Mouse (Mus musculus) midbrain, embryonic 14.5 days (tissue): ENCODE measurements at regions not wholly inside any gene's neighbourhood (a gene's known extent, or its start where the extent isn't known, plus 50 kb on each side); places are given as distances from the start of the nearest gene placed in this dataset.

Experiments used
- ATAC-seq: fragments of 200-750 bp; cut with Nextera tagmentation; 2 replicates; pipeline ENCODE4 v1.8.0; 2017; ENCODE audit warnings: moderate number of reproducible peaks, moderate library complexity; ENCODE audit not compliant: low FRiP score, low TSS enrichment
- DNase-seq: peaks from one replicate; pipeline ENCODE4 v3.0.0-alpha.2; 2015
- H3K27ac ChIP-seq: fragments of 300-500 bp; sonication (generic); replicated peaks from 2 replicates; pipeline ENCODE4 v1.5.1; 2014; ENCODE audit warnings: mild to moderate bottlenecking, low read depth, low read length, moderate library complexity
- H3K27me3 ChIP-seq: fragments of 300-500 bp; sonication (generic); 2 replicates; pipeline ENCODE4 v1.6.1; 2014; ENCODE audit warnings: low read length, control low read depth, mixed read lengths; ENCODE audit not compliant: control insufficient read depth, insufficient read depth
- H3K36me3 ChIP-seq: fragments of 300-500 bp; sonication (generic); 2 replicates; pipeline ENCODE4 v1.6.1; 2014; ENCODE audit warnings: low read length, control low read depth; ENCODE audit not compliant: control insufficient read depth, insufficient read depth
- H3K4me1 ChIP-seq: fragments of 300-500 bp; sonication (generic); 2 replicates; pipeline ENCODE4 v1.6.1; 2014; ENCODE audit warnings: mild to moderate bottlenecking, antibody characterized with exemption, low read length, control low read depth; ENCODE audit not compliant: control insufficient read depth, insufficient read depth
- H3K4me2 ChIP-seq: fragments of 300-500 bp; sonication (generic); 2 replicates; pipeline ENCODE4 v1.6.1; 2014; ENCODE audit warnings: mild to moderate bottlenecking, low read length, moderate library complexity
- H3K4me3 ChIP-seq: fragments of 300-500 bp; sonication (generic); replicated peaks from 2 replicates; pipeline ENCODE4 v1.5.1; 2014; ENCODE audit warnings: low read depth, low read length
- H3K9ac ChIP-seq: fragments of 300-500 bp; sonication (generic); replicated peaks from 2 replicates; pipeline ENCODE4 v1.6.1; 2014; ENCODE audit warnings: mild to moderate bottlenecking, low read length, moderate library complexity
- H3K9me3 ChIP-seq: fragments of 300-500 bp; sonication (generic); 2 replicates; pipeline ENCODE4 v1.6.1; 2016; ENCODE audit warnings: low read length, control low read depth, mixed read lengths; ENCODE audit not compliant: control insufficient read depth
- WGBS: fragments of 180-500 bp; shearing (Covaris S2); extraction: QIAGEN DNeasy Blood & Tissue Kit; methylation state at CpG from one replicate; pipeline ENCODE4 v1.1.7; 2014; 5-methylcytosine and 5-hydroxymethylcytosine counted together

DNA sequence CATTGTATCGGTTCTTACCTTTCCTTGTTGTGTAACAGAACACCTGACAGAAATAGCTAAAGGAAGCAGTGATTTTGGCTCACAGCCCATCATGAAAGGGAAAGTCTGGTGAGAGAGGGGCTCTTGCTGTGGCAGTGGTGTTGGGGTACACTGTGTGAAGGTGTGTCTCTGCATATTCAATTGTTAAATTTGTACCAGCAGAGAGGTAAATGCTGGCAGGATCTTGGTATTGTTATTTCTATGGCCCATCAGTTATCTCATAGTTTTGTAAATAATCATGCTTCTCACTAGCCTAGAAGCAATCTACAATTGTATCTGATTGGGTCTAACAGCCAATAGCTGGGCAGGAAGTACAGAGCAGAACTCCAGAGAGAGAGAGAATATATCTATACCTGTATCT lies 95.7 kb downstream of the Mfap3l start:
- Histone ChIP-seq H3K4me2 (no peak overlapping the region), H3K36me3 (no peaks in the 10 kb centered on the region), H3K27ac (no peak overlapping the region), H3K9me3 (no peaks in the 10 kb centered on the region), H3K4me3 (no peak overlapping the region), H3K9ac (no peak overlapping the region), H3K4me1 (no peaks in the 10 kb centered on the region), H3K27me3 (no peaks in the 10 kb centered on the region)
- no peak for DNase-seq
- WGBS = 93% methylated on average over 1 of the region's 1 CpGs
- ATAC-seq = no peak

DNA sequence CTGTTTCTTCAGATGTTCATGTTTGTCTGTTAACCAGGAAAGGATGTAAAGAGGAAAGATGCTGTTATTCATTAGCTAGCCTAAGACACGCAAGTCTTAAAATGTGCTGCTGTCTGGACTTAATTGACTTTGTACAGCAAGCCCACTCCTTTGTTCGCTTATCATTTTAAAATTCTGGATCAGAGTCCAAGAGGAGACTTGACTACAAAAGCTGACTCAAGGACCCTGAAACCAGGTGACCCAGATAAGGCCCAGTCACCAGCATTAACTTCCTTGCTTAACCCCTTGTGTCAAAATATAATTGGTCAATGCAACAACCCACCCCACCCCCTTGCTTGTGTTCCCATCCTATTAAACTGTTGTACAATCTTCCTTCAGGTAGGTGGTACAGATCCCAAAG lies 99.9 kb downstream of the Mfap3l start:
- no peak overlapping the region for H3K27ac ChIP-seq
- 95% methylated on average over 2 of the region's 2 CpGs for WGBS
- no peaks in the 10 kb centered on the region for H3K27me3 ChIP-seq
- H3K4me2 ChIP-seq = no peak overlapping the region
- no peaks in the 10 kb centered on the region for H3K9me3 ChIP-seq
- no peak overlapping the region for H3K9ac ChIP-seq
- H3K4me3 ChIP-seq = no peak overlapping the region
- ATAC-seq = no peak
- DNase-seq = no peak
- H3K36me3 ChIP-seq = no peaks in the 10 kb centered on the region
- no peaks in the 10 kb centered on the region for H3K4me1 ChIP-seq

- WGBS = 77% methylated on average over 3 of the region's 3 CpGs
- Histone ChIP-seq H3K9me3 (no peaks in the 10 kb centered on the region), H3K4me1 (no peaks in the 10 kb centered on the region), H3K4me3 (no peak overlapping the region), H3K9ac (no peak overlapping the region), H3K27me3 (no peaks in the 10 kb centered on the region), H3K36me3 (no peaks in the 10 kb centered on the region), H3K4me2 (no peak overlapping the region), H3K27ac (no peak overlapping the region)
- DNase-seq (no peak), ATAC-seq (no peak)
Measured at GRCm38 (mm10) chr8:60735961-60736360, 103.3 kb downstream of the Mfap3l start.

DNA sequence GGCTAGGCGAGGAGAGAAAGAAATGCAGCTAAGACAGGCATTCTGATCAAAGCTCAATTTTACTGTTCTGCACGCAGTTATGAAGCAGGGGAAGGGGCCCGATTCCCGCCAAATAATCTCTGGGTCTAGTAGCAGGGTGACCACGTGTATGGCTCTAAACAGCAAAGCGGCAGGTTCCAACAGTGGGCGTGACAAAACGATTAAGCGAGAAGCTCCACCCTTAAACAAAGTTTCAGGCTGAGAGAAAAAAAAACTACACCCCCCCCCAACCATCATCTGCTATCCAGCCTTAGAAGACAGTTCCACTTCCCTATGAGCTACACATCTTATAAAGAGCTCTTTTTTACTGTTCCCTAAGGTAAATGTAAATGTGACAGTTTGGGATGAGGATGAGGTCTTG lies 103.8 kb downstream of the Mfap3l start:
- WGBS = 81% methylated on average over 9 of the region's 9 CpGs
- Histone ChIP-seq H3K9ac (no peak overlapping the region), H3K27me3 (no peaks in the 10 kb centered on the region), H3K4me3 (no peak overlapping the region), H3K36me3 (no peaks in the 10 kb centered on the region), H3K4me2 (no peak overlapping the region), H3K9me3 (no peaks in the 10 kb centered on the region), H3K4me1 (no peaks in the 10 kb centered on the region), H3K27ac (no peak overlapping the region)
- ATAC-seq (no peak), DNase-seq (no peak)

GRCm38 (mm10) chr8:60736913-60737312 lies 104.3 kb downstream of the Mfap3l start:
- 67% methylated on average over 2 of the region's 2 CpGs for WGBS
- no peak for ATAC-seq
- H3K4me3 ChIP-seq = no peak overlapping the region

DNA sequence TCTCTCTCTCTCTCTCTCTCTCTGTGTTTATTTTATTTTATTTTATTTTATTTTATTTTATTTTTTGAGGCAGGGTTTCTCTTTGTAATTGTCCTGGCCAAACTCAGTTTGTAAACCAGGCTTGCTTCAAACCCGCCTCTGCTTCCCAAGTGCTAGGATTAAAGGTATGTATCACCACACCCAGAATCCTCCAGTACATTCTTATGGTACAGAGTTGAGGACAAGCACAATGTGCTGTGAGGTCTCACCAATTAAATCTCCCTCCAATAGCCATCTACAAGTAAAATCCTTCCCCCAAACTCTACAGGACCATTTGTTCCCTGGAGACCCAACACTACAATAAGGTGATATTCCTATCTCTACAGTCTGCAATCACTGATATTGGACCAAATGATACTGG lies 105.0 kb downstream of the Mfap3l start:
- no peaks in the 10 kb centered on the region for H3K36me3 ChIP-seq
- H3K9me3 ChIP-seq = no peaks in the 10 kb centered on the region
- no peak overlapping the region for H3K4me3 ChIP-seq
- H3K4me2 ChIP-seq = no peak overlapping the region
- ATAC-seq (no peak), DNase-seq (no peak)
- no peaks in the 10 kb centered on the region for H3K4me1 ChIP-seq
- no peak overlapping the region for H3K27ac ChIP-seq
- no peak overlapping the region for H3K9ac ChIP-seq
- H3K27me3 ChIP-seq = no peaks in the 10 kb centered on the region
- WGBS = 97% methylated on average over 1 of the region's 1 CpGs

More at GRCm38 (mm10) chr8:60736913-60737312, 104.3 kb downstream of the Mfap3l start:
- DNase-seq = no peak
- no peaks in the 10 kb centered on the region for H3K4me1 ChIP-seq
- H3K27me3 ChIP-seq = no peaks in the 10 kb centered on the region
- no peaks in the 10 kb centered on the region for H3K9me3 ChIP-seq
- no peak overlapping the region for H3K27ac ChIP-seq
- no peak overlapping the region for H3K4me2 ChIP-seq
- H3K36me3 ChIP-seq = no peaks in the 10 kb centered on the region
- no peak overlapping the region for H3K9ac ChIP-seq

GRCm38 (mm10) chr8:60745877-60746276 lies 113.2 kb downstream of the Mfap3l start:
- H3K4me1 ChIP-seq = no peaks in the 10 kb centered on the region
- 91% methylated on average over 2 of the region's 2 CpGs for WGBS
- ATAC-seq (no peak), DNase-seq (no peak)
- no peak overlapping the region for H3K4me3 ChIP-seq
- no peak overlapping the region for H3K9ac ChIP-seq
- H3K36me3 ChIP-seq = no peaks in the 10 kb centered on the region
- no peaks in the 10 kb centered on the region for H3K27me3 ChIP-seq
- H3K4me2 ChIP-seq = no peak overlapping the region
- no peaks in the 10 kb centered on the region for H3K9me3 ChIP-seq
- H3K27ac ChIP-seq = no peak overlapping the region

- no peaks in the 10 kb centered on the region for H3K4me1 ChIP-seq
- H3K9ac ChIP-seq = no peak overlapping the region
- no peaks in the 10 kb centered on the region for H3K36me3 ChIP-seq
- no peak overlapping the region for H3K27ac ChIP-seq
- peak; percentile 18 for DNase-seq
- ATAC-seq = no peak
- no peak overlapping the region for H3K4me3 ChIP-seq
- H3K4me2 ChIP-seq = no peak overlapping the region
- H3K9me3 ChIP-seq = no peaks in the 10 kb centered on the region
- no peaks in the 10 kb centered on the region for H3K27me3 ChIP-seq
- 69% methylated on average over 3 of the region's 3 CpGs for WGBS
Measured at GRCm38 (mm10) chr8:60746486-60746885, 113.9 kb downstream of the Mfap3l start.

- no peaks in the 10 kb centered on the region for H3K4me1 ChIP-seq
- no peaks in the 10 kb centered on the region for H3K9me3 ChIP-seq
- WGBS = 88% methylated on average over 18 of the region's 18 CpGs
- no peaks in the 10 kb centered on the region for H3K36me3 ChIP-seq
- H3K4me3 ChIP-seq = no peak overlapping the region
- DNase-seq (no peak), ATAC-seq (no peak)
- no peak overlapping the region for H3K9ac ChIP-seq
- H3K4me2 ChIP-seq = no peak overlapping the region
- H3K27me3 ChIP-seq = no peaks in the 10 kb centered on the region
- no peak overlapping the region for H3K27ac ChIP-seq
Measured at GRCm38 (mm10) chr8:60755704-60756415, 123.2 kb downstream of the Mfap3l start.
